Mouse (Mus musculus): Measurements from ENCODE around the gene Ripk3.

- no peak for TF ChIP-seq RAD21 (IDR thresholded peaks at IDR 0.05; ENCODE audit: low read depth, low read length)
- no peak for TF ChIP-seq POLR2A (IDR thresholded peaks at IDR 0.05; ENCODE audit: low read depth, low read length)
- no peak for TF ChIP-seq USF2 (conservative IDR thresholded peaks at IDR 0.05; ENCODE audit: low read depth, low read length)
- TF ChIP-seq CTCF (conservative IDR thresholded peaks at IDR 0.05 in 1 of 2, IDR thresholded peaks at IDR 0.05 in 1 of 2; ENCODE audit: low read depth in 2 of 2, low read length in 2 of 2) = no peak
- TF ChIP-seq JUND (conservative IDR thresholded peaks at IDR 0.05; ENCODE audit: low read depth, low read length) = no peak
- TF ChIP-seq IRF4 (IDR thresholded peaks at IDR 0.05; ENCODE audit: low read depth, low read length) = no peak
- TF ChIP-seq HCFC1 (IDR thresholded peaks at IDR 0.05; ENCODE audit: low read depth, low read length) = no peak
- TF ChIP-seq UBTF (IDR thresholded peaks at IDR 0.05; ENCODE audit: low read depth, low read length) = no peak
- TF ChIP-seq NRF1 (IDR thresholded peaks at IDR 0.05; ENCODE audit: low read depth, low read length) = no peak
Measured at GRCm38 (mm10) chr14:55780736-55781135, 7.9 kb downstream of the Ripk3 start.
